Mouse (Mus musculus) embryonic facial prominence, embryonic 15.5 days (tissue): ENCODE measurements around the gene Hdac7. TPM values are rescaled to one million over a fixed set of nuclear protein-coding genes. Genes with fewer than 3 reads are reported as not detected.
A peak's percentile ranks its signal among the peaks of the same experiment; 100 is the strongest.

ENCODE experiments used
- ATAC-seq: fragments of 200-750 bp; cut with Nextera tagmentation; 2 replicates; pipeline ENCODE4 v1.8.0; 2017; ENCODE audit warnings: low read depth, moderate TSS enrichment; ENCODE audit not compliant: insufficient number of reproducible peaks, low FRiP score, low TSS enrichment
- H3K27ac ChIP-seq: fragments of 300-500 bp; sonication (generic); replicated peaks from 2 replicates; pipeline ENCODE4 v1.5.1; 2015; ENCODE audit warnings: mild to moderate bottlenecking, inconsistent platforms
- H3K27me3 ChIP-seq: fragments of 300-500 bp; sonication (generic); 2 replicates; pipeline ENCODE4 v1.6.1; 2015; ENCODE audit warnings: inconsistent platforms
- H3K36me3 ChIP-seq: fragments of 300-500 bp; sonication (generic); 2 replicates; pipeline ENCODE4 v1.6.1; 2015; ENCODE audit warnings: mild to moderate bottlenecking, inconsistent platforms
- H3K4me1 ChIP-seq: fragments of 300-500 bp; sonication (generic); 2 replicates; pipeline ENCODE4 v1.6.1; 2015; ENCODE audit warnings: inconsistent platforms
- H3K4me2 ChIP-seq: fragments of 300-500 bp; sonication (generic); replicated peaks from 2 replicates; pipeline ENCODE4 v1.6.1; 2015; ENCODE audit warnings: mild to moderate bottlenecking, inconsistent platforms
- H3K4me3 ChIP-seq: fragments of 300-500 bp; sonication (generic); replicated peaks from 2 replicates; pipeline ENCODE4 v1.5.1; 2015; ENCODE audit warnings: mild to moderate bottlenecking, inconsistent platforms
- H3K9ac ChIP-seq: fragments of 300-500 bp; sonication (generic); 2 replicates; pipeline ENCODE4 v1.6.1; 2015; ENCODE audit warnings: inconsistent platforms
- H3K9me3 ChIP-seq: fragments of 300-500 bp; sonication (generic); replicated peaks from 2 replicates; pipeline ENCODE4 v1.6.1; 2016; ENCODE audit warnings: inconsistent platforms
- whole genome bisulfite sequencing: fragments of 180-500 bp; shearing (Covaris S2); methylation state at CpG from one replicate; pipeline ENCODE4 v1.1.7; 2015; 5-methylcytosine and 5-hydroxymethylcytosine counted together
- polyA plus RNA-seq: library from polyadenylated mRNA; unstranded; fragments of >200 nt; fragmentation: Nextera tagmentation; extraction: Ambion mirVana; gene quantifications from 2 replicates; pipeline ENCODE4 v1.2.1, GENCODE M21; 2015

Hdac7 gene
- polyA plus RNA-seq, 1 experiment from 2014 or later: 37.9 TPM

GRCm38 (mm10) chr15:97854059-97854458 is 9.8 kb upstream of the Hdac7 start:
- no peak for ATAC-seq
- 49% methylated on average over 8 of the region's 8 CpGs for WGBS
- H3K4me2 ChIP-seq: no peak overlapping the region
- no peaks in the 10 kb centered on the region for H3K4me1 ChIP-seq
- H3K36me3 ChIP-seq: no peaks in the 10 kb centered on the region
- no peaks in the 10 kb centered on the region for H3K27me3 ChIP-seq
- no peak overlapping the region for H3K27ac ChIP-seq
- no peak overlapping the region for H3K9ac ChIP-seq
- H3K9me3 ChIP-seq: no peaks in the 10 kb centered on the region
- H3K4me3 ChIP-seq: no peak overlapping the region

GRCm38 (mm10) chr15:97852291-97852690 is 8.0 kb upstream of the Hdac7 start:
- H3K27me3 ChIP-seq: no peaks in the 10 kb centered on the region
- no peaks in the 10 kb centered on the region for H3K9me3 ChIP-seq
- H3K36me3 ChIP-seq: no peaks in the 10 kb centered on the region
- no peaks in the 10 kb centered on the region for H3K4me1 ChIP-seq
- no peak overlapping the region for H3K4me2 ChIP-seq
- 82% methylated on average over 3 of the region's 3 CpGs for WGBS
- no peak for ATAC-seq
- H3K27ac ChIP-seq: no peak overlapping the region
- no peak overlapping the region for H3K9ac ChIP-seq
- H3K4me3 ChIP-seq: no peak overlapping the region

DNA sequence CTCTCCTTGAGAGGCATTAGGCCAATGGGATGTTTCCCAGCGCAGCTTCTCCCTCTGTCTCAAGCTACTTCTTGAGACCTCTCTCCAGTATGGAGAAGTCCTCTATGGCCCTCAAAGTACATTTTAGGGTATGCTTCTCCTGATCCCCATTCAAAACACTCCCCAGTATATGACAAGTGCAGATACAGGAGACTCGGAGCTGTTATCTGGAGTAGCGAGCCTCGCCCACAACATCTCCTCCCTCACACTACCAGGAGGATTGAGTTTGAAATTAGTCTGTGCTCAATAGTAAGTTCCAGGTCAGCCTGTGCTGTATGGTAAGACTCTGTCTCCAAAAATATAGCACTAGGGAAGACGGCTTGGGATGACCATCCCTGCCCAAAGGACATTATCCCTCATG is 6.7 kb upstream of the Hdac7 start:
- no peak for ATAC-seq

GRCm38 (mm10) chr15:97850441-97850840 is 6.1 kb upstream of the Hdac7 start:
- 21% methylated on average over 2 of the region's 2 CpGs for WGBS
- no peak for ATAC-seq
- Histone ChIP-seq H3K4me1 (no peaks in the 10 kb centered on the region), H3K27ac (no peak overlapping the region), H3K9ac (no peak overlapping the region), H3K27me3 (no peaks in the 10 kb centered on the region), H3K4me2 (no peak overlapping the region), H3K36me3 (no peaks in the 10 kb centered on the region), H3K9me3 (no peaks in the 10 kb centered on the region), H3K4me3 (no peak overlapping the region)

More for the DNA sequence above, 6.7 kb upstream of the Hdac7 start:
- Histone ChIP-seq H3K4me3 (no peak overlapping the region), H3K4me2 (no peak overlapping the region), H3K27me3 (no peaks in the 10 kb centered on the region), H3K9ac (no peak overlapping the region), H3K27ac (no peak overlapping the region), H3K9me3 (no peaks in the 10 kb centered on the region), H3K4me1 (no peaks in the 10 kb centered on the region), H3K36me3 (no peaks in the 10 kb centered on the region)
- WGBS: 87% methylated on average over 5 of the region's 5 CpGs

DNA sequence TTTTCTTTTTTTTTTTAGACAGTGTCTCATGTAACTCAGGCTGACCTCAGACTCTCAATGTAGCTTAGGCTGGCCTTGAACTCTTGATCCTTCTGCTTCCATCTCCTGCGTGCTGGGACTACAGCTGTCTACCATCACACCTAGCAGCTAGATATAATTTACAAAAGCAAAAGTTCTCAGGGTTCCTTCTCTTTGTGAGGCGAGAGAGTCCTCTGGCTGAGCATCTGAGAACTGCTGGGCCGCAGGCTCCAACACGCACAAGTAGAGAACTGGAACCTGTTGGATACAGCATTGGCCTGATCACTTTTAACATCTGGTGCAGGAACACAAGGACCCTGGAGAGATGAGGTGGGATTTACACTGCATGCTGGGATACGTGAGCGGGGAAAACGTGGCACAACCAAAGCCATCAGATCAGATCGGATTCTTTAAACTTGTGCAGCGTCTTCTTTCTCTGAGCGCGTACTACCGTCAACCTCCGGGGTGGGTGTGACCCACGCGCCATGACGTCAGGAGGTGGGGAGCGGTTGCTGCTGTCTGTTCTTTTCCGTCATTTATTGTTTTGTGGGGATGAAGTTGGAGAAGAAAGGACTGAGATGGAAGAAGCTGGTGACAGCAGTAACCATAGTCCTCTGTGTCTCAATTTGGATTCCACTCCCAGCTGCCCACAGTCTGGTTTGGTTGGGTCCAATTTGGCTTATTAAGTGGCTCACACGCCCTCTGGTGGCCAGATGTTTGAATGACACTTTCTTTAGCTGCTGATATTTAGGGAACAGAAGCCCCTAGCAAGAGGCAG is 5.0 kb upstream of the Hdac7 start:
- H3K27me3 ChIP-seq: no peaks in the 10 kb centered on the region
- peak overlapping the region; percentile 64 for H3K4me2 ChIP-seq
- 0 out of 2 replicates have a peak overlapping the region, but pooled peaks have one; percentile 4 for H3K9ac ChIP-seq
- H3K36me3 ChIP-seq: no peaks in the 10 kb centered on the region
- peak; percentile 72 for ATAC-seq
- no peaks in the 10 kb centered on the region for H3K9me3 ChIP-seq
- H3K4me1 ChIP-seq: no peaks in the 10 kb centered on the region; the same call in 1 of the 2 replicates
- peak overlapping the region; percentile 39 for H3K4me3 ChIP-seq
- peak overlapping the region; percentile 75 for H3K27ac ChIP-seq
- 5% methylated on average over 19 of the region's 19 CpGs for WGBS

DNA sequence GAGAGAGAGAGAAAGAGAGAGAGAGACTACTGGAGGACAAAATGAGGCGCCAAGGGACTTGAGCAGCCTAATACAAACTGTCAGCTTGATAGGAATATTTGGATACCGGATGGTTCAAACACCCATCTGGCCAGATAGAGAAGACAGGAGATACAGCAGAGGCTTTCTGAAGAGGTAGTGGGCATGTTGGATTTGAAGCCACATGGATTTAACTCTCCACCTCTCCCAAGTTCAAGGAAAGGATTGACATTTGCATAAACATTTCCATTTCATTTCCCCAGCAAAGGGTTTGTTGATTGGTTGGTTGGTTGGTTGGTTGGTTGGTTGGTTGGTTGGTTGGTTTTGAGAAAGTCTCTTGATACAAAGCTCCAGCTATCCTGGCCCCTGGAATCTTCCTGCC is 3.6 kb upstream of the Hdac7 start:
- no peaks in the 10 kb centered on the region for H3K9me3 ChIP-seq
- no peaks in the 10 kb centered on the region for H3K27me3 ChIP-seq
- 95% methylated on average over 2 of the region's 2 CpGs for WGBS

GRCm38 (mm10) chr15:97847285-97847684 is 3.0 kb upstream of the Hdac7 start:
- H3K36me3 ChIP-seq: no peaks in the 10 kb centered on the region

More for the DNA sequence above, 3.6 kb upstream of the Hdac7 start:
- H3K36me3 ChIP-seq: no peaks in the 10 kb centered on the region
- no peak for ATAC-seq
- no peaks in the 10 kb centered on the region; the same call in 1 of the 2 replicates for H3K4me1 ChIP-seq
- H3K27ac ChIP-seq: no peak overlapping the region
- no peak overlapping the region for H3K4me3 ChIP-seq
- H3K9ac ChIP-seq: no peak overlapping the region
- H3K4me2 ChIP-seq: no peak overlapping the region

GRCm38 (mm10) chr15:97846121-97846882 is 2.0 kb upstream of the Hdac7 start:
- Histone ChIP-seq H3K4me1 (peaks cover 5% of the 10 kb centered on the region; the same call in 1 of the 2 replicates), H3K36me3 (no peaks in the 10 kb centered on the region), H3K4me3 (no peak overlapping the region), H3K9ac (no peak overlapping the region), H3K9me3 (no peaks in the 10 kb centered on the region), H3K4me2 (no peak overlapping the region), H3K27me3 (no peaks in the 10 kb centered on the region), H3K27ac (no peak overlapping the region)
- 87% methylated on average over 11 of the region's 11 CpGs for WGBS
- no peak for ATAC-seq

More at GRCm38 (mm10) chr15:97847285-97847684, 3.0 kb upstream of the Hdac7 start:
- Histone ChIP-seq H3K9ac (no peak overlapping the region), H3K27ac (no peak overlapping the region), H3K4me1 (no peaks in the 10 kb centered on the region; the same call in 1 of the 2 replicates), H3K9me3 (no peaks in the 10 kb centered on the region), H3K4me2 (no peak overlapping the region), H3K27me3 (no peaks in the 10 kb centered on the region), H3K4me3 (no peak overlapping the region)
- ATAC-seq: no peak
- 92% methylated on average over 4 of the region's 4 CpGs for WGBS

GRCm38 (mm10) chr15:97843247-97843651 is 1.1 kb downstream of the Hdac7 start:
- no peak overlapping the region for H3K27ac ChIP-seq
- ATAC-seq: no peak
- H3K4me2 ChIP-seq: no peak overlapping the region
- no peak overlapping the region for H3K9ac ChIP-seq
- H3K9me3 ChIP-seq: no peaks in the 10 kb centered on the region
- no peak overlapping the region for H3K4me3 ChIP-seq
- 81% methylated on average over 7 of the region's 7 CpGs for WGBS
- no peaks in the 10 kb centered on the region for H3K36me3 ChIP-seq
- peaks cover 29% of the 10 kb centered on the region for H3K4me1 ChIP-seq
- no peaks in the 10 kb centered on the region for H3K27me3 ChIP-seq

GRCm38 (mm10) chr15:97842058-97842457 is 2.2 kb downstream of the Hdac7 start:
- WGBS: 81% methylated on average over 6 of the region's 6 CpGs
- no peak overlapping the region for H3K4me3 ChIP-seq
- ATAC-seq: no peak

GRCm38 (mm10) chr15:97841383-97841782 is 2.9 kb downstream of the Hdac7 start:
- H3K4me3 ChIP-seq: no peak overlapping the region
- H3K27ac ChIP-seq: no peak overlapping the region
- no peaks in the 10 kb centered on the region for H3K36me3 ChIP-seq
- 94% methylated on average over 6 of the region's 6 CpGs for WGBS
- peaks cover 48% of the 10 kb centered on the region for H3K4me1 ChIP-seq
- H3K9me3 ChIP-seq: no peaks in the 10 kb centered on the region
- no peak for ATAC-seq
- H3K4me2 ChIP-seq: no peak overlapping the region
- H3K27me3 ChIP-seq: no peaks in the 10 kb centered on the region
- no peak overlapping the region for H3K9ac ChIP-seq

More at GRCm38 (mm10) chr15:97842058-97842457, 2.2 kb downstream of the Hdac7 start:
- H3K27ac ChIP-seq: no peak overlapping the region
- H3K4me2 ChIP-seq: no peak overlapping the region
- no peaks in the 10 kb centered on the region for H3K36me3 ChIP-seq
- peaks cover 41% of the 10 kb centered on the region for H3K4me1 ChIP-seq
- H3K27me3 ChIP-seq: no peaks in the 10 kb centered on the region
- no peak overlapping the region for H3K9ac ChIP-seq
- H3K9me3 ChIP-seq: no peaks in the 10 kb centered on the region
